Mouse (Mus musculus) spleen, adult 2 months (tissue): Measurements from ENCODE around the gene Dnal1.

Source experiments
- CTCF ChIP-seq: fragments of 200-500 bp; IDR thresholded peaks from 2 replicates; pipeline ENCODE4 v1.5.1; 2011; ENCODE audit warnings: mild to moderate bottlenecking, inconsistent platforms; ENCODE audit not compliant: insufficient read depth, insufficient read length, insufficient replicate concordance; ENCODE audit errors: extremely low read depth
- POLR2A ChIP-seq: fragments of 200-500 bp; IDR thresholded peaks from 2 replicates; pipeline ENCODE4 v1.6.1; 2011; ENCODE audit warnings: low read depth, low read length, inconsistent platforms

DNA sequence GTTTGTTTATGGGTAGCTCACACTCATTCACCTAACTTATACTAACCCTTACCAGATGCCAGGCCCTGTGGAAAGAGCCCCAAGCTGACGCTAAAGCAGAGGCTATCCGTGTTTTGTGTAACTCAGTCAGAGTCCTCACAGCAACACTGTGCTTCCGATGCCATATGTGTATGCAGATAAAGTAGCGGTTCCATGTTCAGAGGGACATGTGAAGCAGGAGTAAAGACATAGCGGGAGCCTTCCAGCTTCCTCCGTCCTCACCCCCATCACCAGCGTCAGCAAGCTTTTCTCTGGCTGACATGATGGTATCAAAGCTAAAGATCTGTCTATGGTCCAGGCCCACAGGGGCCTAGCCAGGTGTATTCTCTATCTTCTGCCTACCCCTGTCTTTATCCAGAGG lies 77.0 kb downstream of the Dnal1 start:
- no peak for TF ChIP-seq CTCF
- TF ChIP-seq POLR2A, result no peak
